Mouse (Mus musculus) spleen, adult 2 months (tissue): ENCODE data around the gene Atg3. TPM values are rescaled to one million over a fixed set of nuclear protein-coding genes. Genes with fewer than 3 reads are reported as not detected.

Experiments
- DNase-seq, 2 experiments: peaks; one replicate each; pipeline versions ENCODE4 v3.0.0 to v3.0.0-alpha.2; 2012 to 2021; ENCODE audit warnings: low spot score in 2 of 2, low read depth in 1 of 2
- H3K27ac ChIP-seq: fragments of 200-500 bp; 2 replicates; pipeline ENCODE4 v1.5.1; 2012; ENCODE audit warnings: low read length, inconsistent platforms; ENCODE audit not compliant: insufficient read depth
- H3K27me3 ChIP-seq: fragments of 200-500 bp; 2 replicates; pipeline ENCODE4 v1.6.1; 2012; ENCODE audit warnings: mild to moderate bottlenecking, moderate library complexity, low read length, inconsistent platforms; ENCODE audit not compliant: control insufficient read depth, insufficient read depth
- H3K36me3 ChIP-seq: fragments of 200-500 bp; 2 replicates; pipeline ENCODE4 v1.6.1; 2012; ENCODE audit warnings: mild to moderate bottlenecking, low read length, inconsistent platforms; ENCODE audit not compliant: control insufficient read depth, insufficient read depth
- H3K4me1 ChIP-seq: fragments of 200-500 bp; 2 replicates; pipeline ENCODE4 v1.6.1; 2011; ENCODE audit warnings: inconsistent platforms; ENCODE audit not compliant: control insufficient read depth, insufficient read depth, insufficient read length
- H3K4me3 ChIP-seq: fragments of 200-500 bp; 2 replicates; pipeline ENCODE4 v1.5.1; 2011; ENCODE audit warnings: mild to moderate bottlenecking, inconsistent platforms; ENCODE audit not compliant: insufficient read depth, insufficient read length; ENCODE audit errors: extremely low read depth
- CTCF ChIP-seq: fragments of 200-500 bp; IDR thresholded peaks from 2 replicates; pipeline ENCODE4 v1.5.1; 2011; ENCODE audit warnings: mild to moderate bottlenecking, inconsistent platforms; ENCODE audit not compliant: insufficient read depth, insufficient read length, insufficient replicate concordance; ENCODE audit errors: extremely low read depth
- POLR2A ChIP-seq: fragments of 200-500 bp; IDR thresholded peaks from 2 replicates; pipeline ENCODE4 v1.6.1; 2011; ENCODE audit warnings: low read depth, low read length, inconsistent platforms
- WGBS: fragments of 180-500 bp; shearing (Covaris S2); methylation state at CpG from one replicate; pipeline ENCODE4 v1.1.7; 2018; 5-methylcytosine and 5-hydroxymethylcytosine counted together
- polyA plus RNA-seq: library from polyadenylated mRNA; depleted of rRNA; stranded (reverse); fragments of >200 nt; gene quantifications from 2 replicates; pipeline ENCODE4 v1.2.3, GENCODE M21; 2012; rRNA removed

Gene Atg3
- polyA plus RNA-seq, 1 experiment = 13.8 TPM

DNA sequence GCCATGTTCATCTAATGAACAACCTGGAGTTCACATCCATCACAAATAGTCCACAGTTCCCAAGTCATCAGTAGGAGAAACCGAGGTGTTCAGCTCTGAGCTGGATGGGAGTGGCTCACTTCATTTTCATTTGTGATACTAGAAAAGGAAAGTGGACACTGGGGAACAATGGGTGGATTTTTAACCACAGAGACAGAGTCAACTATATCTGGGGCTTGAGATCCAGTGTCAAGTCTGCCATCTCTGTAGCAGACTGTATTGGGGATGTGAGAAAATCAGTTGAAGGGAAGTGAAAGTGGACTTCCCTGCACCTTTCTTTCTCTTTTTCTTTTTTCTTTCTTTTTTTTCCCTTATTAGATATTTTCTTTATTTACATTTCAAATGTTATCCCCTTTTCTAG is 68.4 kb downstream of the Atg3 start:
- Histone ChIP-seq H3K36me3 (peaks cover 2% of the 10 kb centered on the region; the same call in 1 of the 2 replicates), H3K27me3 (no peaks in the 10 kb centered on the region), H3K4me3 (peak overlapping the region; percentile 53; the same call in 1 of the 2 replicates), H3K4me1 (peaks cover 7% of the 10 kb centered on the region; the same call in 1 of the 2 replicates), H3K27ac (peak overlapping the region; percentile 70; the same call in 1 of the 2 replicates)
- TF ChIP-seq POLR2A (no peak), CTCF (no peak)
- DNase-seq = peak in 1 of 2 experiments; percentile 23
- 13% methylated on average over 1 of the region's 1 CpGs for WGBS

DNA sequence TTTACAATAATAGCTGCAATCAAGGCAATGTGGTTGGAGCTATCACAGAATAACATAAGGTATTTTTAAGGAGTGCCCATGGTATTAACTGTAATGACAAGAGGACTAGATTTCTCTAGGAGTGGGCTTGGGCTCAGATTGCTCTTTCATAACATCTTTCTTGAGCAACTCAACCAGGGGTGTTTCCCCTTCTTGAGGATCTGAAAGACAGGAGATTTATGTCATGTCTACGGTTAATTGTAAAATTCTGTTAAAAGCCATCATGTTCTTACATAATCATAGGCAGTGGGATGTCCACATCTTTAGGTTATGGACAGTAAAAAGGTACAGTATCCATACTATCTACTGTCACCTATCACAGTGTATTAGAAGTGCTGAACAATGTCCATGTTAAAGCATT is 72.7 kb downstream of the Atg3 start:
- no peak for TF ChIP-seq POLR2A
- no peak for TF ChIP-seq CTCF
- 37% methylated on average over 1 of the region's 1 CpGs for WGBS
- H3K36me3 ChIP-seq = peaks cover 11% of the 10 kb centered on the region
- no peak overlapping the region for H3K27ac ChIP-seq
- H3K27me3 ChIP-seq = no peaks in the 10 kb centered on the region
- DNase-seq = no peak
- H3K4me3 ChIP-seq = no peak overlapping the region
- peaks cover 9% of the 10 kb centered on the region for H3K4me1 ChIP-seq

DNA sequence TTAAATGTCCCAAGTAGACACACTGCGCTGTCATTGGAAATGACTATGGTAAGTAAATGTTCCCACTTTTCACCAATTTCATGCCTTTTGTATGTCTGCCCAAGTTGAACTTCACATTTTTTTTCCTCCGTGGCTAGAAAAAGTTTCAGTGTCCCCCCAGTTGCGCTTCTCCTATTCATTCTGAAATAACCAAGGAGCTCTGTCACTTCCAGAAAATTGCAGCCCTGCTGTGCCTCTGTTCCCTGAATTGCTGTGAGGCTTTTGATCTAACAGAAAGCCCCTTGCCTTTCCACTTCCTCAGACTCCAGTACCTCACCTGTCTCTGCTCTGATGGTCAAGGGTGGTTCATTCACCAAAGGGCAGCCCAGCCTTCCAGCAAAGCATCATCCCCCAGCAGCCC is 74.4 kb downstream of the Atg3 start:
- 68% methylated on average over 3 of the region's 3 CpGs for WGBS
- Histone ChIP-seq H3K36me3 (peaks cover 9% of the 10 kb centered on the region), H3K4me3 (no peak overlapping the region), H3K27ac (peak overlapping the region; percentile 37; the same call in 1 of the 2 replicates), H3K27me3 (no peaks in the 10 kb centered on the region), H3K4me1 (peaks cover 13% of the 10 kb centered on the region)
- DNase-seq = no peak
- TF ChIP-seq CTCF = no peak
- TF ChIP-seq POLR2A = no peak

Other genes starting within 250 kb of the Atg3 start
- 0.12 and 0.19 TPM in 2 replicates for gene Cd200r3, start 215.1 kb upstream of the Atg3 start, polyA plus RNA-seq
- gene Ccdc80, start 65.4 kb upstream of the Atg3 start, polyA plus RNA-seq = 10.5 and 11.3 TPM in 2 replicates
- gene Slc35a5, start 79 bp upstream of the Atg3 start, polyA plus RNA-seq = 6.8 and 8.3 TPM in 2 replicates
- gene Btla, start 65.5 kb downstream of the Atg3 start, polyA plus RNA-seq = 25.0 and 26.3 TPM in 2 replicates